Mouse (Mus musculus) hindbrain, embryonic 13.5 days (tissue): ENCODE measurements around the gene Gpr156. TPM values are rescaled to one million over a fixed set of nuclear protein-coding genes. Genes with fewer than 3 reads are reported as not detected.
"Not testable (repeated sequence)": the region's sequence is repeated elsewhere in the genome, so short reads cannot be mapped to it uniquely, and the experiment has no call there.

ENCODE experiments used
- ATAC-seq: fragments of 200-750 bp; cut with Nextera tagmentation; 2 replicates; pipeline ENCODE4 v1.8.0; 2017; ENCODE audit warnings: moderate TSS enrichment; ENCODE audit not compliant: low FRiP score
- H3K27ac ChIP-seq: fragments of 300-500 bp; sonication (generic); 2 replicates; pipeline ENCODE4 v1.5.1; 2015; ENCODE audit warnings: inconsistent platforms, mild to moderate bottlenecking, moderate library complexity
- H3K27me3 ChIP-seq: fragments of 300-500 bp; sonication (generic); 2 replicates; pipeline ENCODE4 v1.6.1; 2015; ENCODE audit warnings: mild to moderate bottlenecking, inconsistent platforms
- H3K36me3 ChIP-seq: fragments of 300-500 bp; sonication (generic); 2 replicates; pipeline ENCODE4 v1.6.1; 2015; ENCODE audit warnings: mild to moderate bottlenecking, inconsistent platforms
- H3K4me1 ChIP-seq: fragments of 300-500 bp; sonication (generic); replicated peaks from 2 replicates; pipeline ENCODE4 v1.6.1; 2015; ENCODE audit warnings: inconsistent platforms
- H3K4me2 ChIP-seq: fragments of 300-500 bp; sonication (generic); 2 replicates; pipeline ENCODE4 v1.6.1; 2015; ENCODE audit warnings: inconsistent platforms, mild to moderate bottlenecking, moderate library complexity
- H3K4me3 ChIP-seq: fragments of 300-500 bp; sonication (generic); 2 replicates; pipeline ENCODE4 v1.5.1; 2015; ENCODE audit warnings: mild to moderate bottlenecking, inconsistent platforms
- H3K9ac ChIP-seq: fragments of 300-500 bp; sonication (generic); 2 replicates; pipeline ENCODE4 v1.6.1; 2015; ENCODE audit warnings: mild to moderate bottlenecking, inconsistent platforms
- H3K9me3 ChIP-seq: fragments of 300-500 bp; sonication (generic); 2 replicates; pipeline ENCODE4 v1.6.1; 2016; ENCODE audit warnings: inconsistent platforms
- WGBS: fragments of 180-500 bp; shearing (Covaris S2); methylation state at CpG from one replicate; pipeline ENCODE4 v1.1.7; 2015; 5-methylcytosine and 5-hydroxymethylcytosine counted together
- polyA plus RNA-seq: library from polyadenylated mRNA; unstranded; fragments of >200 nt; fragmentation: Nextera tagmentation; extraction: Ambion mirVana; gene quantifications from 2 replicates; pipeline ENCODE4 v1.2.1, GENCODE M21; 2015

Gpr156 gene
- polyA plus RNA-seq, 1 experiment from 2014 or later = 5.0 TPM

DNA sequence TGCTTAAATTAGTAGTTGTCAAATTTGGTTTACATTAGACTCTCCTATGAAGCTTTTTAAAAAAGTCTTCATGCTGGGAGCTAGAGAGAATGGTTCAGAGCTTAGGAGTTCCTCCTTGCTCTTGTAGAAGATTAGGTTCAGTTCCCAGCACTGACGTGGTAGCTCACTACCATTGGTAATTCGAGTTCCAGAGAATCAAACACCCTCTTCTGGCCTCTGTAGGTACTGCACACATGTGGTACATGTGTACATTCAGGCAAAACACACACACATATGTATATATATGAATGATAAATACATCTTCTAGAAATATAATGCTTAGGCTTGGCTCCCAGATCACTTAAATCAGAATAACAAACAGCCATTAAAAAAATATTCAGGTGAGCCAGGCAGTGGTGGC lies 51.1 kb downstream of the Gpr156 start:
- no peak overlapping the region for H3K4me3 ChIP-seq
- H3K27ac ChIP-seq = no peak overlapping the region
- H3K4me2 ChIP-seq = no peak overlapping the region
- ATAC-seq = no peak
- WGBS = 61% methylated on average over 2 of the region's 2 CpGs
- no peaks in the 10 kb centered on the region for H3K36me3 ChIP-seq
- H3K4me1 ChIP-seq = peaks cover 40% of the 10 kb centered on the region
- H3K27me3 ChIP-seq = no peaks in the 10 kb centered on the region
- no peak overlapping the region for H3K9ac ChIP-seq
- no peaks in the 10 kb centered on the region for H3K9me3 ChIP-seq

DNA sequence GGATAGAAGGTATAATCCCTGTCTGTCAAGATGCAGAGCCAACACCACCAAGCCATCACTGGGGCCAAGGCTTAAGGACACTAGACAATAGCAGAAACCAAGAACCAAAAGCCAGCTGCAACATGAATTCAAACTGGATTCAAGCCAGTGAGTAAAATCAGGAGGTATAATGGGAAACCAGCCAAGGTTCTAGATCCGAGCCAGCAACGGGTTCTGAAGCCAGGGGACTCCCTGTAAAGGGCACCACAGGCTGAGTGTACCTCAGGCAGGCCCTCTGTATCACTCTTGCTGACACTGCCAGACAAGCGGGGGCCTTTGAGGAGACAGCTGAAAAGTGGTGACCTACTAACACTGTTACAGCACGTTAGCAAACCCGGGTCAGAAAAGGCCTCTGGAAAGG lies 55.2 kb downstream of the Gpr156 start:
- H3K4me3 ChIP-seq = no peak overlapping the region
- H3K4me2 ChIP-seq = no peak overlapping the region
- no peak overlapping the region for H3K9ac ChIP-seq
- no peak for ATAC-seq
- no peaks in the 10 kb centered on the region for H3K9me3 ChIP-seq
- 67% methylated on average over 5 of the region's 5 CpGs for WGBS
- H3K27me3 ChIP-seq = no peaks in the 10 kb centered on the region
- H3K4me1 ChIP-seq = peaks cover 39% of the 10 kb centered on the region
- H3K27ac ChIP-seq = no peak overlapping the region
- H3K36me3 ChIP-seq = no peaks in the 10 kb centered on the region

DNA sequence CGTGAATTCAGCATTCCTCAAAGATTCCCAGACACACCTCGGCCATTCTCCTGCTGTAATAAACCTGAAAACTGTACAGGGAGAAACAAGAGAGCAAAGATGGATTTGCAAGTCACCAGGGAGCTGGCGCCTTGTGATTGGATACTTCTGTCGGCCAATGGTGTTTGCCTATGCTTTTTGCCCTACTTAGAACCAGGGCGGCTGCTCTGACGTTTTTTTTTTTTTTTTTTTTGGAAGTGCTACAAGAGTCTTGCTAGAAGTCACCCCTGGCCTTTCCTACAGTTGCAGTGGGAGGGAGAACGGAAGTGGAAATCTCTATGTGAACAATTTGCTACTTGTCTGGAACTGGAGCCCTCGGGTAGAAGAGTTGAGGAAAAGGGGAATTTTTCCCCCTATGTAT lies 56.1 kb downstream of the Gpr156 start:
- WGBS = 63% methylated on average over 8 of the region's 8 CpGs
- peaks cover 39% of the 10 kb centered on the region for H3K4me1 ChIP-seq
- H3K4me3 ChIP-seq = no peak overlapping the region
- no peak for ATAC-seq
- peak overlapping the region; percentile 23; the same call in 1 of the 2 replicates for H3K27ac ChIP-seq
- no peak overlapping the region for H3K4me2 ChIP-seq
- H3K9me3 ChIP-seq = no peaks in the 10 kb centered on the region
- H3K36me3 ChIP-seq = no peaks in the 10 kb centered on the region
- H3K9ac ChIP-seq = no peak overlapping the region
- H3K27me3 ChIP-seq = no peaks in the 10 kb centered on the region

DNA sequence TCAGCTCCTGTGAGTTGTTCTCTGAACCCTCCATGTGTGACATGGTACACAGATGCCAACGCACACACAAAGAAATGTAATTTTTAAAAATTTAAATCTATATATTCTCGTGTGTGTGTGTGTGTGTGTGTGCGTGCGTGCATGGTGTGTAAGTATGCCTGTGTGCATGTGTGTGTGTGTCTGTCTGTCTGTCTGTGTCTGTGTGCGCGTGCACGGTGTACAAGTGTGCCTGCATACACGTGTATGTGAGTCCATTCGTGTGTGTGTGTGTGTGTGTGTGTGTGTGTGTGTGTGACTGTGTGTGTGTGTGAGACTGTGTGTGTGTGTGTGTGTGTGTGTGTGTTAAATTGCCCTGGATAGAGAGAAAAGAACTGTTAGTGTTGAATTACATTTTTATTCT lies 56.9 kb downstream of the Gpr156 start:
- not testable (repeated sequence) for H3K4me2 ChIP-seq, H3K4me3 ChIP-seq, H3K27me3 ChIP-seq, H3K36me3 ChIP-seq, H3K9me3 ChIP-seq
- Histone ChIP-seq H3K9ac (0 out of 2 replicates have a peak overlapping the region, but pooled peaks have one; percentile 35), H3K4me1 (peaks cover 39% of the 10 kb centered on the region), H3K27ac (peak overlapping the region; percentile 79)
- WGBS = 94% methylated on average over 9 of the region's 9 CpGs
- 0 out of 2 replicates have a peak, but pooled peaks have one; percentile 33 for ATAC-seq

DNA sequence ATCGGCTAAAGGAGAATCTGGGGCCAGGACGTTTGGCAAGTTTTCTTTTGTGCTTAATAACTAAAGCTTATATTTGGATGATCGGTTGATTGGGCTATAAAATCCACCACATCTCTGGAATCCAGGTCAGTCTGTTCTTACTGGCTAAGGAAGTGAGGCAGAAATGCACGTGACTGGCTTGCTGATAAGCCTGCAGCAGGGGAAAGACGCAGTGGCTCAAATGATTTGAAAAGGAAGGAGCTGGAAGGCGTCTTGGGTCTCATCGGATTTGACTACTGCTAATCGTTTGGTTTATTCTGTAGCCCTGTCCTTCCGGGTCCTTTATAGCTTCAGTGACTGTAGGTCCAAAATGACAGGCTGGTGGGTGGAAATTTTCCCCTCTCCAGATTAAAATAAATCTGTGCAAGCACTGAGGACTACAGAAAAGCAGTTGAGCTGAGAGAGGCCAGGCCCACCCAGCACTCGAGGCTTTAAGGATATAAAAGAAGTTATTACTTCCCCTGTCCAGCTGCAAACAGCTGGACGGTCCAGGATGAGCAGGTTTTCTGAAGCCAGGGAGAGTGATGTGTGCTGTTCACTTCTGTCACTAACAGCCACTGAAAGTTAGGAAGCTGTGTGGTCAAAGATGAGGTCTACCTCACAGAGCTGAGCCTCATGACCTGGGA lies 57.7 kb downstream of the Gpr156 start:
- Histone ChIP-seq H3K36me3 (no peaks in the 10 kb centered on the region), H3K4me3 (no peak overlapping the region), H3K4me1 (peaks cover 39% of the 10 kb centered on the region), H3K27ac (peak overlapping the region; percentile 79), H3K27me3 (no peaks in the 10 kb centered on the region), H3K9me3 (no peaks in the 10 kb centered on the region), H3K9ac (no peak overlapping the region), H3K4me2 (no peak overlapping the region)
- 59% methylated on average over 11 of the region's 11 CpGs for WGBS
- 0 out of 2 replicates have a peak, but pooled peaks have one; percentile 37 for ATAC-seq

DNA sequence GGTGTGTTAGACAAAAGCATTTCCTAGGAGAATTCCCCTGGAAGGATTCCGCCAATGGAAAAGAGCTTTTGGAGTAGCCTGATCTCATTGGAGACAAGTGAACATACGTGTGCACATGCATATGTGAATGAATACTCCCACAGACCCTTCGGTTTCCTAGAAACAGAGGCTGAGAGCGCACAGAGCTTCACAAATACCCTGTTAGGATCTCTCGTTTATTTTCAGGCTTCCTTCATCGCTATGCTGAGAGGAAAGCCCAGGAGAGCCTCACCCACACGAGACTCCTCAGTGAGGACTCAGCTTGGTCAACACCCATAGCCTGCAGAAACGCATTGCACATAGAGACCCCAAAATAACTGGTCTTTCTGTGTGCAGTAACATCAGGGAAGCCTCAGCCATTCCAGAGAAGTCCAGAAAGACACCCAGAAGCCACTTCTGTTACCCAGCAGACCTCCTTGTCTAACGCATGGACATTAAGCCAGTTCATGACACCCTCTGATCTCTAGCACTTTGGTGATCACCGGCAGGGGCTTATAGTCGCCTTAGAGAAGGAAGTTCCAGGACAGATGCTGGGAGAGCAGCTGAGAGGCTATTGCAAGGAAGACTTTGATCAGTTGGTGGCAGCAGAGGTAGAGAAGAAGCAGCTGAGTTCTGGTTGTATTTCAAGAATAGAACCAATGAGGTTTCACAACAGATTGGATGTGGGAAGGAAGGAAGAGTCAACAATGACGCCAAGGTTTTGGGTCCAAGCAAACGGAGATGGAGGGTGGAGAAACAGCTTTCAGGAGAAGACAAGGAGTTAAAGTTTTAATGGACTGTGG lies 58.4 kb downstream of the Gpr156 start:
- Histone ChIP-seq H3K27ac (peak overlapping the region; percentile 79), H3K9me3 (no peaks in the 10 kb centered on the region), H3K4me3 (no peak overlapping the region), H3K36me3 (no peaks in the 10 kb centered on the region), H3K9ac (no peak overlapping the region), H3K4me2 (no peak overlapping the region), H3K27me3 (no peaks in the 10 kb centered on the region), H3K4me1 (peaks cover 39% of the 10 kb centered on the region)
- ATAC-seq = peak; percentile 46; the same call in 1 of the 2 replicates
- 66% methylated on average over 13 of the region's 13 CpGs for WGBS

DNA sequence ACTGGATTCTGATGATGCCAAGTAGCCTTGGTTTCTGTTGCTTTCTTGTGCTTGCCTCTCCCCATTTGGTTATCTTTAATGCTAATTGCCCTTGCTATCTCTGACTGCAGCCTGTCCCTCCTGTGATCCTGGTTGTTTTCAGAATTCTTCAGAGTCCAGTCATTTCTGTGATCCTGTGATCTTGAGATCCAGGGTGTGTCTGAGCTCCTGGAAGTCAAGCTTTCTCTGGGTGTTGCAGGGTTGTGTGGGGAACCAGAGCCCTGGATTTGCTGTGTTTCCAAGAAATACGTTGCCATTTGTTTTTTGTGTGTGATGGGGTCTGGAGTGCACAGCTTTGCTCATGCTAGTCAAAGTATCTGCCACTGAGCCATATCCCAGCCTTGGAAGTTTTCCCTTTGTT lies 65.6 kb downstream of the Gpr156 start:
- H3K9me3 ChIP-seq = no peaks in the 10 kb centered on the region
- H3K4me2 ChIP-seq = no peak overlapping the region
- no peaks in the 10 kb centered on the region for H3K27me3 ChIP-seq
- ATAC-seq = no peak
- peaks cover 2% of the 10 kb centered on the region; the same call in 1 of the 2 replicates for H3K36me3 ChIP-seq
- H3K4me1 ChIP-seq = no peaks in the 10 kb centered on the region
- H3K27ac ChIP-seq = no peak overlapping the region
- 84% methylated on average over 1 of the region's 1 CpGs for WGBS
- no peak overlapping the region for H3K4me3 ChIP-seq
- H3K9ac ChIP-seq = no peak overlapping the region

DNA sequence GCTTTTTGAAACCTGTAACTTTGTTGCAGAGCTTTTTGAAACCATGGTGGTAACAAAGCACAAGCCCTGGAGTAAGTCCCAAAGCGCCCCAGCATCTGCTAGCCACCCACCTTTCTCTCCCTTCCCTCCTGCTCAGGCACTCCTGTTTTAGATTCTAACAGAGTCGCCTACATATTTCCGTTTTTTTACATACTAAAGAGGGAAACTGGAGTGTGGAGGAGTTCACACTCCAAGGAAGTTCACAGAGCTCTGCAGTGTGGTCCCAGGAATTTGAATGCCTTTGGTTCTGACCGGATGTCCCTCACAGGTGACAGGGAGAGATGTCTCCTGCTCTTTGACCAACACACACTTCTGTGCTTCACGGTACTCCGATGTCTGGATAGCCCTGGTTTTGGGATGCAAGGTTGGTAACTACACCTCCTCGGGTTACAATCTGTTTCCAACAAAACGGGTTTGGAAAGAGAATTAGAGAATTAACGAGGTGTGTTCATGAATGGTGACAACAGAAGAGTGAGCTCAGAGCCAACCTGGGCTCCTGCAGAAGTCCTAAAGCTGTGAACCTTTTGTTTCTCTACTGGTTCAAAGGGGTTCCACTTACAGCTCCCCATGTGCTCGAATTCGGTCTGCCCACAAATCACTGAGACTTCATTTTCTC lies 72.0 kb downstream of the Gpr156 start:
- 72% methylated on average over 11 of the region's 11 CpGs for WGBS
- H3K9ac ChIP-seq = no peak overlapping the region

DNA sequence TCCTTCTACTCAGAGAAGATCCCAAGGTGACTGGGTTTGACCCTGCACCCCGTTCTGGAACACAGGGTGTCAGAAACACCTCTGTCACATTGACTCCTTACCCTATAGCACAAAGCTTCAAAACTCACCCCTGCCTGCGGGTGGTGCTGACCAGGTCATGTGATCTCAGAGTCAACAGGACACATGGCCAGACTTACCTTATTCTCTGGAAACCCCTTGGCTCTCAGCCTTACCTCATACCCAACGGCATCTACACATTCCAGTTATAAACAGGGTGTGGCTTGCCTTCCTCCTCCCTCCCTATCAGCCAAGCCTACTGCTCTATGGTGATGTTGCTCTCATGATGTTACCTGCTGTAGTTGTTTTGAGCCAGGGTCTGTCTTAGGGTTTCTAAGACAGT lies 73.5 kb downstream of the Gpr156 start:
- Histone ChIP-seq H3K4me2 (no peak overlapping the region), H3K4me1 (peaks cover 41% of the 10 kb centered on the region), H3K27me3 (no peaks in the 10 kb centered on the region), H3K9me3 (no peaks in the 10 kb centered on the region), H3K9ac (no peak overlapping the region), H3K36me3 (no peaks in the 10 kb centered on the region), H3K4me3 (no peak overlapping the region), H3K27ac (peak overlapping the region; percentile 91)
- ATAC-seq = no peak
- WGBS = 75% methylated on average over 3 of the region's 3 CpGs

More for the DNA sequence above, 72.0 kb downstream of the Gpr156 start:
- Histone ChIP-seq H3K4me1 (peaks cover 36% of the 10 kb centered on the region), H3K27ac (no peak overlapping the region), H3K36me3 (no peaks in the 10 kb centered on the region), H3K4me2 (no peak overlapping the region), H3K4me3 (no peak overlapping the region), H3K27me3 (no peaks in the 10 kb centered on the region), H3K9me3 (no peaks in the 10 kb centered on the region)
- no peak for ATAC-seq

DNA sequence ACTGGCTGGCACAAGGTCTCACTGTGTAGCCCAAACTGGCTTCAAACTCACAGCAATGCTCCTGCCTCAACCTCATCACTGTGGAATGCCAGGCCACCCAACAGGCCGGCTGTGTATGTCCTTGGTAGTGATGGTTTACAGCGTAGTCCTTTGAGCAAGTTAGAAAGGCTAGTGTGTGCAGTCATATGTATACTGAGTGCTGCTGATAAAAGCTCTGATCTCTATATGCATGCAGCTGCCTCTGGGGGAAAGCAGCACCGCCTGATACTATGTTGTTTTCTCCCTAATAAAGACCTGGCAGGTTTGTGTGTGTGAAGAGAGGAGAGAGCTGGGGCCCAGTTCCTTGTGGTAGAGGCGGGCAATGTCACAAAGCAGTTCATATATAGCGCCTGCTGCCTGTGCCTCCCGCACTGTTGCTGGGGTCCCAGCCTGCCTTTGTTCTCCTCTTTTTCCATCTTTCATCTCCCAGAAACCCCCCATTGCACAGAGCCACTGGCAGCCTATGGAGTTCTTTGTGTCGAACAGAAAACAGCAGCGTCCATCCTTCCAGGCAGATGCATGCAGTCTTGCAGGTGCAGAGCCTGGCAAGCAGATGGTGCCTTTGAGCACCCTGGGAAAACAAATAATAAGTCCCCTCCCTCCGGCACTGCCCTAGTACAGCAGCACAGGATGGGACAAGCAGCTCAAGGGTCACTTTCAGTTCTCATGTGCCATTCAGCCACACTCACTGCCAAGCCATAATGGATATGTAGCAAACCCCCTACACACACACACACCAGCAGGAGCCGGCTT lies 74.5 kb downstream of the Gpr156 start:
- Histone ChIP-seq H3K27me3 (no peaks in the 10 kb centered on the region), H3K4me3 (no peak overlapping the region), H3K36me3 (no peaks in the 10 kb centered on the region), H3K4me2 (no peak overlapping the region), H3K9ac (peak overlapping the region; percentile 31), H3K9me3 (no peaks in the 10 kb centered on the region), H3K4me1 (peaks cover 46% of the 10 kb centered on the region), H3K27ac (peak overlapping the region; percentile 91)
- 10% methylated on average over 10 of the region's 10 CpGs for WGBS
- ATAC-seq = peak; percentile 86

DNA sequence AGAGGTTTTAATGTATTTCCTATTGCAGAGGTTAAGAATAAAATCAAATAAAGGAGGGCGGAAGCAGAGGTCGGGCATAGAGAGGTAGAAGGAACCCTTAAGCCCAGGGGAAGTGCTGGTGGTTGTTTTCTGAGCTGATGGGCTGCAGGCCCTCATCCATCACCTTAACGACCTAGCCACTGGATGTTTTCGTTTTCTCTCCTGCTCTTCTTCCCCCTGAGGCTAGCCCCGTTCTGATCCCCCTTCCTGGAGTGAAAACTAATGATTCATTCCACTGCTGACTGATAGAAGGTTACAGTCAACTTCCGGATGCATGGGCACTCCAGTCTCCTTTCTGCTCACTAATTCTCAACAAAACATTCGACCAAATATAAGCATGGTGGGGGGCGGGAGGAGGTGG lies 76.5 kb downstream of the Gpr156 start:
- Histone ChIP-seq H3K9me3 (no peaks in the 10 kb centered on the region), H3K36me3 (no peaks in the 10 kb centered on the region), H3K4me2 (no peak overlapping the region), H3K27me3 (no peaks in the 10 kb centered on the region), H3K9ac (no peak overlapping the region), H3K4me3 (no peak overlapping the region), H3K27ac (peak overlapping the region; percentile 23; the same call in 1 of the 2 replicates), H3K4me1 (peaks cover 46% of the 10 kb centered on the region)
- no peak for ATAC-seq
- WGBS = 32% methylated on average over 8 of the region's 8 CpGs

DNA sequence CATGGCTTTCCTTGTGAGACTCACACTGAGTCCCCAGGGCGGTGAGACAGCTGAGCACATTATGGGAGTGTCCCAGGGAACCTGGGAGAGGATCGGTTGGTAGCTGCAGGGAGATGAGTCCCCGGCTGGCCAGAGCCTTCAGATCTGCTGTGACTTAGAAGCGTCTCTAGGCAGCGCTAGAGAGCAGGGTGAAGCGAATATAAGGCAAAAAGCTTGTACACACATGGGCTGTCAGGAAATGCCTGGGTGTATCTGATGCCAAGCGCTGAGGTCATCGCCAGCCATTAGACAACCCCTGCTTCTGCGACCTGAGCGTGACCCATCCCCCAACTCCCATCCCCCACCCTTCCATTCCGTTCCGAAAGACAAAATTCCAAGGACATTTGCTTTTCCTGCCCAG lies 78.4 kb downstream of the Gpr156 start:
- 0 out of 2 replicates have a peak overlapping the region, but pooled peaks have one; percentile 6 for H3K4me2 ChIP-seq
- H3K4me3 ChIP-seq = no peak overlapping the region
- no peak overlapping the region for H3K27ac ChIP-seq
- peaks cover 39% of the 10 kb centered on the region for H3K4me1 ChIP-seq
- no peaks in the 10 kb centered on the region for H3K9me3 ChIP-seq
- 17% methylated on average over 12 of the region's 12 CpGs for WGBS
- no peak for ATAC-seq
- no peaks in the 10 kb centered on the region for H3K27me3 ChIP-seq
- no peaks in the 10 kb centered on the region for H3K36me3 ChIP-seq
- H3K9ac ChIP-seq = no peak overlapping the region
